Comparison of ENCODE assay signal across 20 mouse cellular contexts in the genomic region with DNA sequence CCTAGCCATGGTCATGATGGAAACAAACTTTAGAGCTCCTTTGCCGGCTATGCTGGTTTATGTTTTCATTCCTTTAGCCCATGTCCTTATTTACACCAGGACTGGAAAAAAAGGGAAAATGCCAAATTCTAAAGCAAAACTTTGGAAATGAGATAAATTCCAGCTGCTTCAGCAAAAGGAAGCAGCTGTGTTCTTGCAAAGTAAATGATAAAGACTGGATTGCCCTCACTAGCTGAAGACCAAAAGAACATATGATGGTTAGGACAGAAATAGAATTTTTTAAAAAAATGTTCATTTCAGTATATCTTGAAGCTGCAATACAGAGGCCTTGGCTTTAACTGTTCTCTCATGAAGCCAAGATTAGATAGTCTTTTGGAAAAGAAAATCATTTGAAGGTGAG.
DNase-seq lines count a peak whose midpoint lies in the region; ATAC-seq and TF ChIP-seq lines count a peak whose summit lies in the region.
"Had no signal": no experiment of that assay in that cellular context is flagged by ENCODE, and none has a peak within 500 bp of the region (broad histone marks: within the 10 kb centered on the region; RNA-seq: fewer than 3 reads in every experiment).

No protein-coding gene starts in this region.

- H3K27me3 ChIP-seq in heart, postnatal 0 days (ENCODE audit: control insufficient read depth, insufficient read depth, low read length): no peaks in the 10 kb centered on the region
- H3K27me3 ChIP-seq in heart, embryonic 10.5 days (ENCODE audit: insufficient read depth, poor library complexity, severe bottlenecking): no peaks in the 10 kb centered on the region
- H3K27me3 ChIP-seq in kidney, postnatal 0 days (ENCODE audit: insufficient read depth, low read length): no peaks in the 10 kb centered on the region
- H3K27me3 ChIP-seq in lung, embryonic 16.5 days (ENCODE audit: control insufficient read depth, insufficient read depth, low read depth, low read length): no peaks in the 10 kb centered on the region
- H3K27me3 ChIP-seq: CH12.LX; embryonic facial prominence, embryonic 12.5 days; forebrain, embryonic 15.5 days; heart, embryonic 13.5 days; hindbrain, embryonic 15.5 days had no signal

- no peaks in the 10 kb centered on the region for H3K36me3 ChIP-seq in heart, postnatal 0 days (replicated peaks; ENCODE audit: control insufficient read depth, insufficient read depth, low read length)
- no peaks in the 10 kb centered on the region for H3K36me3 ChIP-seq in heart, embryonic 10.5 days
- H3K36me3 ChIP-seq in kidney, postnatal 0 days (ENCODE audit: insufficient read depth, low read length): no peaks in the 10 kb centered on the region
- H3K36me3 ChIP-seq in lung, embryonic 16.5 days (ENCODE audit: control insufficient read depth, insufficient read depth, low read length): no peaks in the 10 kb centered on the region
- H3K36me3 ChIP-seq: embryonic facial prominence, embryonic 12.5 days; forebrain, embryonic 15.5 days; heart, embryonic 13.5 days; hindbrain, embryonic 15.5 days had no signal

- H3K4me2 ChIP-seq in heart, postnatal 0 days (ENCODE audit: low read depth, low read length): no peak overlapping the region
- no peak overlapping the region for H3K4me2 ChIP-seq in kidney, postnatal 0 days (ENCODE audit: low read length)
- H3K4me2 ChIP-seq in lung, embryonic 16.5 days (ENCODE audit: low read depth, low read length): no peak overlapping the region
- H3K4me2 ChIP-seq: embryonic facial prominence, embryonic 12.5 days; forebrain, embryonic 15.5 days; heart, embryonic 13.5 days; hindbrain, embryonic 15.5 days had no signal

- no peak overlapping the region for H3K9ac ChIP-seq in heart, postnatal 0 days (replicated peaks; ENCODE audit: low read depth, low read length)
- H3K9ac ChIP-seq in kidney, postnatal 0 days (ENCODE audit: low read depth, low read length): no peak overlapping the region
- H3K9ac ChIP-seq in lung, embryonic 16.5 days (ENCODE audit: low read length): no peak overlapping the region
- H3K9ac ChIP-seq: embryonic facial prominence, embryonic 12.5 days; forebrain, embryonic 15.5 days; heart, embryonic 13.5 days; hindbrain, embryonic 15.5 days had no signal

- peak; percentile 20 for DNase-seq in heart, postnatal 0 days (ENCODE audit: low spot score)
- no peak for DNase-seq in heart, embryonic 10.5 days (ENCODE audit: low spot score)
- DNase-seq in kidney, postnatal 0 days (ENCODE audit: low spot score): peak; percentile 56
- DNase-seq in kidney, postnatal 25 days: no peak
- DNase-seq in lung, adult 18-20 months: no peak
- DNase-seq: adrenal gland, postnatal 14 days; cerebellum, adult 11-12 months; cerebellum, adult 9-10 months; cerebellum, postnatal 25 days; gastrocnemius, postnatal 36 days; heart, adult 11 months; heart, postnatal 14 days had no signal

- 53% methylated on average over 1 of the region's 1 CpGs for WGBS in heart, postnatal 0 days
- WGBS in heart, embryonic 10.5 days: 73% methylated on average over 1 of the region's 1 CpGs
- 54% methylated on average over 1 of the region's 1 CpGs for WGBS in kidney, postnatal 0 days
- WGBS in lung, embryonic 16.5 days: 53% methylated on average over 1 of the region's 1 CpGs

- H3K4me3 ChIP-seq in heart, postnatal 0 days (ENCODE audit: low read depth, low read length): no peak overlapping the region
- no peak overlapping the region for H3K4me3 ChIP-seq in heart, embryonic 10.5 days
- no peak overlapping the region for H3K4me3 ChIP-seq in kidney, postnatal 0 days (replicated peaks; ENCODE audit: low read depth, low read length)
- no peak overlapping the region for H3K4me3 ChIP-seq in lung, embryonic 16.5 days (ENCODE audit: low read length)
- H3K4me3 ChIP-seq: embryonic facial prominence, embryonic 12.5 days; forebrain, embryonic 15.5 days; heart, embryonic 13.5 days; hindbrain, embryonic 15.5 days had no signal

- H3K9me3 ChIP-seq in heart, postnatal 0 days (replicated peaks; ENCODE audit: control insufficient read depth, low read length): no peaks in the 10 kb centered on the region
- no peaks in the 10 kb centered on the region for H3K9me3 ChIP-seq in heart, embryonic 10.5 days
- no peaks in the 10 kb centered on the region for H3K9me3 ChIP-seq in kidney, postnatal 0 days (replicated peaks; ENCODE audit: low read length)
- H3K9me3 ChIP-seq in lung, embryonic 16.5 days (ENCODE audit: control insufficient read depth, low read length): no peaks in the 10 kb centered on the region
- H3K9me3 ChIP-seq: embryonic facial prominence, embryonic 12.5 days; forebrain, embryonic 15.5 days; heart, embryonic 13.5 days; hindbrain, embryonic 15.5 days had no signal

- H3K27ac ChIP-seq in heart, postnatal 0 days (ENCODE audit: low read depth): no peak overlapping the region
- no peak overlapping the region for H3K27ac ChIP-seq in heart, embryonic 10.5 days
- H3K27ac ChIP-seq in kidney, postnatal 0 days: no peak overlapping the region
- no peak overlapping the region for H3K27ac ChIP-seq in lung, embryonic 16.5 days (ENCODE audit: low read length)
- H3K27ac ChIP-seq: embryonic facial prominence, embryonic 12.5 days; forebrain, embryonic 15.5 days; heart, embryonic 13.5 days; hindbrain, embryonic 15.5 days had no signal

- no peak for TF ChIP-seq CTCF in heart, postnatal 0 days (IDR thresholded peaks at IDR 0.05; ENCODE audit: low read depth)
- TF ChIP-seq CTCF in kidney, postnatal 0 days (IDR thresholded peaks at IDR 0.05; ENCODE audit: low read depth): no peak

- H3K4me1 ChIP-seq in heart, postnatal 0 days (ENCODE audit: control insufficient read depth, insufficient read depth): no peaks in the 10 kb centered on the region
- H3K4me1 ChIP-seq in heart, embryonic 10.5 days: no peaks in the 10 kb centered on the region
- H3K4me1 ChIP-seq in kidney, postnatal 0 days (replicated peaks; ENCODE audit: insufficient read depth, low read length): no peaks in the 10 kb centered on the region
- no peaks in the 10 kb centered on the region for H3K4me1 ChIP-seq in lung, embryonic 16.5 days (replicated peaks; ENCODE audit: control insufficient read depth, insufficient read depth, low read length)
- H3K4me1 ChIP-seq: embryonic facial prominence, embryonic 12.5 days; forebrain, embryonic 15.5 days; heart, embryonic 13.5 days; hindbrain, embryonic 15.5 days had no signal

- no peak for ATAC-seq in heart, postnatal 0 days (ENCODE audit: insufficient read depth, low read depth)
- no peak for ATAC-seq in kidney, postnatal 0 days (replicated peaks; ENCODE audit: low FRiP score, low read depth)
- ATAC-seq in lung, embryonic 16.5 days (ENCODE audit: low read depth): peak; percentile 52
- ATAC-seq: activated CD4-positive, CD25-positive, alpha-beta regulatory T cell, adult 4 months; forebrain, embryonic 15.5 days; Patski had no signal

- TF ChIP-seq EP300 in heart, postnatal 0 days (IDR thresholded peaks at IDR 0.05; ENCODE audit: low read depth): no peak

Comparison
In these comparisons a context has a peak if more than half of its experiments do, and no peak if none do; other contexts are left out.
1. DNase-seq: peak in heart, postnatal 0 days (single experiment) and kidney, postnatal 0 days (single experiment); none in heart, embryonic 10.5 days (single experiment), kidney, postnatal 25 days (0 of 2) and lung, adult 18-20 months (0 of 2).